Mouse (Mus musculus): ENCODE measurements around the gene Abi1. TPM values are rescaled to one million over a fixed set of nuclear protein-coding genes. Genes with fewer than 3 reads are reported as not detected.
"Not testable (repeated sequence)": the region's sequence is repeated elsewhere in the genome, so short reads cannot be mapped to it uniquely, and the experiment has no call there.

Gene Abi1
- polyA plus RNA-seq, 1 experiment from 2014 or later = 67.7 TPM

GRCm38 (mm10) chr2:23068370-23068737 is 28.3 kb upstream of the Abi1 start:
- H3K9ac ChIP-seq (ENCODE audit: low read length) = peak overlapping the region; percentile 84
- H3K4me3 ChIP-seq (ENCODE audit: low read depth, low read length) = peak overlapping the region; percentile 65
- H3K27me3 ChIP-seq (replicated peaks; ENCODE audit: control insufficient read depth, insufficient read depth, low read length) = no peaks in the 10 kb centered on the region
- peak; percentile 69 for ATAC-seq
- DNase-seq (ENCODE audit: low spot score) = no peak
- peak overlapping the region; percentile 99 for H3K4me2 ChIP-seq (ENCODE audit: low read length)
- peaks cover 11% of the 10 kb centered on the region for H3K36me3 ChIP-seq (ENCODE audit: control insufficient read depth, insufficient read depth, low read length)
- H3K27ac ChIP-seq (ENCODE audit: low read depth, low read length) = peak overlapping the region; percentile 95
- under 1% methylated on average over 21 of the region's 21 CpGs for WGBS
- no peaks in the 10 kb centered on the region for H3K9me3 ChIP-seq (replicated peaks; ENCODE audit: control insufficient read depth, low read length)
- peaks cover 3% of the 10 kb centered on the region; the same call in 1 of the 2 replicates for H3K4me1 ChIP-seq (ENCODE audit: control insufficient read depth, insufficient read depth, low read length)

GRCm38 (mm10) chr2:23067552-23068369 is 27.7 kb upstream of the Abi1 start, which contains the start of gene Acbd5:
Acbd5 (plus strand) TSS chr2:23068167.
- Histone ChIP-seq H3K9me3 (replicated peaks; ENCODE audit: control insufficient read depth, low read length) (no peaks in the 10 kb centered on the region), H3K4me2 (ENCODE audit: low read length) (peak within 1 kb of the TSS; percentile 99), H3K27me3 (replicated peaks; ENCODE audit: control insufficient read depth, insufficient read depth, low read length) (no peaks in the 10 kb centered on the region), H3K4me1 (ENCODE audit: control insufficient read depth, insufficient read depth, low read length) (peaks cover 3% of the 10 kb centered on the region; the same call in 1 of the 2 replicates), H3K27ac (ENCODE audit: low read depth, low read length) (peak within 1 kb of the TSS; percentile 95), H3K36me3 (ENCODE audit: control insufficient read depth, insufficient read depth, low read length) (peaks cover 10% of the 10 kb centered on the region), H3K4me3 (ENCODE audit: low read depth, low read length) (peak within 1 kb of the TSS; percentile 65), H3K9ac (ENCODE audit: low read length) (peak within 1 kb of the TSS; percentile 84)
- DNase-seq (ENCODE audit: low spot score) = peak; percentile 99
- ATAC-seq = peak; percentile 95
- WGBS = 3% methylated on average over 34 of the region's 34 CpGs

DNA sequence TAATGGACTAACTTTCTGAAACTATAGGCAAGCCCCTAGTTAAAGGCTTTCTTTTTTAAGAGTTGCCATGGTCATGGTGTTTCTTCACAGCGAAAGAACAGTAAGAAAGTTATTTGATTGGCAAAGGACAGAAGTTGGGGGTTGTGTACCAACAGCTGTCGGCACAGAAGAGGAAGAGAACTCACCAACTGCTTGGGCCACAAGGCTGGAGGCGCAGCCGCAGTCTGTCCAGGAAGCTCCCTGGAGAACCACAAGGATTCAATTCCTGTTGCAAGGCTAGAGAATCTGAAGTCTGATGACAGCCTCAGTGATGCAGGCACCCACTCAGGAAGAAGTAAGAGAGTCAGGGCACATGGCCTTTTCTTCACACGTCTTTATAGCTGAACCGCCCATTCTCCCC is 12.5 kb upstream of the Abi1 start:
- no peak overlapping the region for H3K4me3 ChIP-seq (ENCODE audit: low read depth, low read length)
- ATAC-seq (no peak), DNase-seq (ENCODE audit: low spot score) (no peak)
- H3K27ac ChIP-seq (ENCODE audit: low read depth, low read length) = no peak overlapping the region
- 77% methylated on average over 6 of the region's 6 CpGs for WGBS
- H3K9ac ChIP-seq (ENCODE audit: low read length) = no peak overlapping the region
- no peaks in the 10 kb centered on the region for H3K36me3 ChIP-seq (ENCODE audit: control insufficient read depth, insufficient read depth, low read length)
- no peaks in the 10 kb centered on the region for H3K27me3 ChIP-seq (replicated peaks; ENCODE audit: control insufficient read depth, insufficient read depth, low read length)
- no peak overlapping the region for H3K4me2 ChIP-seq (ENCODE audit: low read length)
- H3K9me3 ChIP-seq (replicated peaks; ENCODE audit: control insufficient read depth, low read length) = no peaks in the 10 kb centered on the region
- no peaks in the 10 kb centered on the region for H3K4me1 ChIP-seq (ENCODE audit: control insufficient read depth, insufficient read depth, low read length)

- Histone ChIP-seq H3K4me3 (ENCODE audit: low read depth, low read length) (no peak overlapping the region), H3K4me1 (ENCODE audit: control insufficient read depth, insufficient read depth, low read length) (no peaks in the 10 kb centered on the region), H3K36me3 (ENCODE audit: control insufficient read depth, insufficient read depth, low read length) (no peaks in the 10 kb centered on the region), H3K9me3 (replicated peaks; ENCODE audit: control insufficient read depth, low read length) (no peaks in the 10 kb centered on the region), H3K27me3 (replicated peaks; ENCODE audit: control insufficient read depth, insufficient read depth, low read length) (no peaks in the 10 kb centered on the region), H3K4me2 (ENCODE audit: low read length) (no peak overlapping the region), H3K27ac (ENCODE audit: low read depth, low read length) (no peak overlapping the region), H3K9ac (ENCODE audit: low read length) (no peak overlapping the region)
- DNase-seq (ENCODE audit: low spot score) = no peak
- 80% methylated on average over 2 of the region's 2 CpGs for WGBS
- ATAC-seq = no peak
Measured at GRCm38 (mm10) chr2:23051890-23052289, 11.8 kb upstream of the Abi1 start.

GRCm38 (mm10) chr2:23048006-23048405 is 8.0 kb upstream of the Abi1 start:
- ATAC-seq (no peak), DNase-seq (ENCODE audit: low spot score) (no peak)
- H3K4me3 ChIP-seq (ENCODE audit: low read depth, low read length) = no peak overlapping the region

DNA sequence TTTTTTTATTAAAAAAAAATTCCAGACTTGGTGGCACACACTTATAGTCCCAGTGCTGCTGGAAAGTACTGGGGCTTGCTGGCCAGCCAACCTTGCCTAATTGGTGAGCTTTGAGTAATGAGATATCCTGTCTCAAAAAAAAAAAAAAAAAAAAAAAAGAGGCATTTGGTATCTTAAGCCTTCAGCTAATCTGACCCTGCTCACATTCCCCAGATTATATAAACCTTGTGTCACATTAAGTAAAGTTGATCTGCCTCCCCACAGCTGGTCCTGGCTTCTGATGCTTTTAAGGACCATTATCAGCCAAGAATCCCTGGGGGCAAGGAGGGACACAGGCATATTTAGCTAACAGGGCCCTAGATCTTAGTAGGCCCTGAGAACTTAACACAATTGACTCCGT is 5.7 kb upstream of the Abi1 start:
- Histone ChIP-seq H3K9ac (ENCODE audit: low read length) (no peak overlapping the region), H3K4me3 (ENCODE audit: low read depth, low read length) (no peak overlapping the region), H3K27me3 (replicated peaks; ENCODE audit: control insufficient read depth, insufficient read depth, low read length) (no peaks in the 10 kb centered on the region), H3K4me2 (ENCODE audit: low read length) (no peak overlapping the region), H3K9me3 (replicated peaks; ENCODE audit: control insufficient read depth, low read length) (no peaks in the 10 kb centered on the region), H3K36me3 (ENCODE audit: control insufficient read depth, insufficient read depth, low read length) (no peaks in the 10 kb centered on the region), H3K4me1 (ENCODE audit: control insufficient read depth, insufficient read depth, low read length) (no peaks in the 10 kb centered on the region), H3K27ac (ENCODE audit: low read depth, low read length) (no peak overlapping the region)
- 45% methylated on average over 1 of the region's 1 CpGs for WGBS
- no peak for DNase-seq (ENCODE audit: low spot score)
- no peak for ATAC-seq

More at GRCm38 (mm10) chr2:23048006-23048405, 8.0 kb upstream of the Abi1 start:
- no peaks in the 10 kb centered on the region for H3K9me3 ChIP-seq (replicated peaks; ENCODE audit: control insufficient read depth, low read length)
- H3K9ac ChIP-seq (ENCODE audit: low read length) = no peak overlapping the region
- no peak overlapping the region for H3K4me2 ChIP-seq (ENCODE audit: low read length)
- no peaks in the 10 kb centered on the region for H3K27me3 ChIP-seq (replicated peaks; ENCODE audit: control insufficient read depth, insufficient read depth, low read length)
- no peaks in the 10 kb centered on the region for H3K4me1 ChIP-seq (ENCODE audit: control insufficient read depth, insufficient read depth, low read length)
- H3K27ac ChIP-seq (ENCODE audit: low read depth, low read length) = no peak overlapping the region
- no peaks in the 10 kb centered on the region for H3K36me3 ChIP-seq (ENCODE audit: control insufficient read depth, insufficient read depth, low read length)

DNA sequence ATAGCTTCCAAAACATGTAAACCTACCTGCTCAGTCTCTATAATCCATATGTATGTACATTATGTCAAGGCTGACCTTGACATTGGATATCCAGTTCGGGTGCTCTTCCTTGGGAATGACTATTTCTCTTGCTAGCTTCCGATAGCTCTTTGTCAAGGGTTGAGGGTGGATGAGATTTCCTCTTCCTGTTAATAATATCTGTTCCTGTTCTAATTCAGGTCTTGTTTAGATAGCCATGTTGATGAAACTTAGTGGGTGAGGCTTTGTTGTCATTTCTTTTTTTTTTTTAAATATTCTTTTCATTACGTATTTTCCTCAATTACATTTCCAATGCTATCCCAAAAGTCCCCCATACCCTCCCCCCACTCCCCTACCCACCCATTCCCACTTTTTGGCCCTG is 2.1 kb upstream of the Abi1 start:
- Histone ChIP-seq H3K9ac (ENCODE audit: low read length) (no peak overlapping the region), H3K9me3 (replicated peaks; ENCODE audit: control insufficient read depth, low read length) (no peaks in the 10 kb centered on the region), H3K4me2 (ENCODE audit: low read length) (no peak overlapping the region), H3K36me3 (ENCODE audit: control insufficient read depth, insufficient read depth, low read length) (no peaks in the 10 kb centered on the region), H3K27me3 (replicated peaks; ENCODE audit: control insufficient read depth, insufficient read depth, low read length) (no peaks in the 10 kb centered on the region), H3K4me1 (ENCODE audit: control insufficient read depth, insufficient read depth, low read length) (peaks cover 5% of the 10 kb centered on the region), H3K4me3 (ENCODE audit: low read depth, low read length) (no peak overlapping the region), H3K27ac (ENCODE audit: low read depth, low read length) (no peak overlapping the region)
- 91% methylated on average over 3 of the region's 3 CpGs for WGBS
- DNase-seq (ENCODE audit: low spot score) = no peak
- ATAC-seq = no peak

- Histone ChIP-seq H3K9me3 (replicated peaks; ENCODE audit: control insufficient read depth, low read length) (no peaks in the 10 kb centered on the region), H3K4me2 (ENCODE audit: low read length) (no peak overlapping the region), H3K9ac (ENCODE audit: low read length) (no peak overlapping the region), H3K27ac (ENCODE audit: low read depth, low read length) (no peak overlapping the region), H3K36me3 (ENCODE audit: control insufficient read depth, insufficient read depth, low read length) (no peaks in the 10 kb centered on the region), H3K4me1 (ENCODE audit: control insufficient read depth, insufficient read depth, low read length) (peaks cover 5% of the 10 kb centered on the region), H3K27me3 (replicated peaks; ENCODE audit: control insufficient read depth, insufficient read depth, low read length) (no peaks in the 10 kb centered on the region), H3K4me3 (ENCODE audit: low read depth, low read length) (no peak overlapping the region)
- WGBS = 91% methylated on average over 4 of the region's 4 CpGs
- DNase-seq (ENCODE audit: low spot score) (no peak), ATAC-seq (no peak)
Measured at GRCm38 (mm10) chr2:23041457-23041856, 1.4 kb upstream of the Abi1 start.

GRCm38 (mm10) chr2:23040690-23041089 is 649 bp upstream of the Abi1 start:
- H3K4me1 ChIP-seq (ENCODE audit: control insufficient read depth, insufficient read depth, low read length); H3K36me3 ChIP-seq (ENCODE audit: control insufficient read depth, insufficient read depth, low read length); ATAC-seq; DNase-seq (ENCODE audit: low spot score); H3K27me3 ChIP-seq (replicated peaks; ENCODE audit: control insufficient read depth, insufficient read depth, low read length); H3K4me2 ChIP-seq (ENCODE audit: low read length); H3K9ac ChIP-seq (ENCODE audit: low read length); H3K4me3 ChIP-seq (ENCODE audit: low read depth, low read length); H3K27ac ChIP-seq (ENCODE audit: low read depth, low read length); H3K9me3 ChIP-seq (replicated peaks; ENCODE audit: control insufficient read depth, low read length): not testable (repeated sequence)
- 91% methylated on average over 7 of the region's 7 CpGs for WGBS

Data from forebrain, embryonic 14.5 days (tissue).